Mouse (Mus musculus) liver, embryonic 11.5 days (tissue): ENCODE results near the gene Ube3b. TPM values are rescaled to one million over a fixed set of nuclear protein-coding genes. Genes with fewer than 3 reads are reported as not detected.

ENCODE experiments used
- ATAC-seq: fragments of 200-750 bp; cut with Nextera tagmentation; replicated peaks from 2 replicates; pipeline ENCODE4 v1.8.0; 2017; ENCODE audit warnings: moderate number of reproducible peaks, mild to moderate bottlenecking, moderate TSS enrichment, moderate library complexity; ENCODE audit not compliant: low FRiP score
- DNase-seq: peaks from one replicate; pipeline ENCODE4 v3.0.0-alpha.2; 2017; ENCODE audit warnings: low spot score
- H3K27ac ChIP-seq: fragments of 300-500 bp; sonication (generic); 2 replicates; pipeline ENCODE4 v1.5.1; 2014; ENCODE audit warnings: mild to moderate bottlenecking, low read depth, low read length, control low read depth
- H3K27me3 ChIP-seq: fragments of 300-500 bp; sonication (generic); replicated peaks from 2 replicates; pipeline ENCODE4 v1.6.1; 2014; ENCODE audit warnings: low read length, mixed read lengths; ENCODE audit not compliant: control insufficient read depth, insufficient read depth
- H3K36me3 ChIP-seq: fragments of 300-500 bp; sonication (generic); 2 replicates; pipeline ENCODE4 v1.6.1; 2014; ENCODE audit warnings: mild to moderate bottlenecking, low read length, moderate library complexity, mixed read lengths; ENCODE audit not compliant: control insufficient read depth, insufficient read depth
- H3K4me1 ChIP-seq: fragments of 300-500 bp; sonication (generic); replicated peaks from 2 replicates; pipeline ENCODE4 v1.6.1; 2014; ENCODE audit warnings: low read length, mixed read lengths; ENCODE audit not compliant: control insufficient read depth, insufficient read depth
- H3K4me2 ChIP-seq: fragments of 300-500 bp; sonication (generic); 2 replicates; pipeline ENCODE4 v1.6.1; 2014; ENCODE audit warnings: mild to moderate bottlenecking, control low read depth, moderate library complexity
- H3K4me3 ChIP-seq: fragments of 300-500 bp; sonication (generic); 2 replicates; pipeline ENCODE4 v1.5.1; 2014; ENCODE audit warnings: low read depth, low read length, control low read depth
- H3K9ac ChIP-seq: fragments of 300-500 bp; sonication (generic); 2 replicates; pipeline ENCODE4 v1.6.1; 2014; ENCODE audit warnings: low read depth, low read length, control low read depth
- H3K9me3 ChIP-seq: fragments of 300-500 bp; sonication (generic); 2 replicates; pipeline ENCODE4 v1.6.1; 2016; ENCODE audit warnings: low read length, inconsistent platforms, mixed read lengths; ENCODE audit not compliant: control insufficient read depth
- WGBS: fragments of 180-500 bp; shearing (Covaris S2); extraction: QIAGEN DNeasy Blood & Tissue Kit; methylation state at CpG from one replicate; pipeline ENCODE4 v1.1.7; 2014; 5-methylcytosine and 5-hydroxymethylcytosine counted together
- microRNA-seq: library from miRNA; unstranded; fragments of <30 nt; microRNA quantifications from one replicate; pipeline ENCODE4, GENCODE M21; 2017; ENCODE audit warnings: borderline number of aligned reads
- polyA plus RNA-seq: library from polyadenylated mRNA; unstranded; fragments of >200 nt; fragmentation: Nextera tagmentation; extraction: Ambion mirVana; gene quantifications from 2 replicates; pipeline ENCODE4 v1.2.1, GENCODE M21; 2014

The Ube3b gene
- polyA plus RNA-seq, 1 experiment from 2014 or later = 41.1 TPM

DNA sequence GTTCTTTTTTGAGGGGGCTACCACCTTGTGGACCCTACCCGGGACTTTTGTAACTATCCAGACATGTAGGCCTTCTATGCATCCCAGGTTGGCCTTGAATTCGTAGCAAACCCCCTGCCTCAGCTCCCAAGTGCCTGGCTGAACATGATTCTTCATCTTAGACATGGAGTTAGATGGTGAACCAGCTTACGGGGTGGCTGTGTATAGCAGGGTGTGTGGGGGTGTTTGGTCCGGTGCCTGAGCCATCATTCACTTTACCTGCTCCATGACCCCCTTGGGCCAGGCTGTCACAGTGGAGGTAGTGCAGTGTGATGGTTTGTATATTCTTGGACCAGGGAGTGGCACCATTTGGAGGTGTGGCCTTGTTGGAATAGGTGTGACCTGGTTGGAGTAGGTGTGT lies 87.6 kb downstream of the Ube3b start:
- Histone ChIP-seq H3K36me3 (no peaks in the 10 kb centered on the region), H3K4me2 (no peak overlapping the region), H3K9ac (no peak overlapping the region), H3K27me3 (no peaks in the 10 kb centered on the region; the same call in 1 of the 2 replicates), H3K27ac (peak overlapping the region; percentile 52; the same call in 1 of the 2 replicates), H3K4me1 (peaks cover 20% of the 10 kb centered on the region), H3K4me3 (no peak overlapping the region), H3K9me3 (no peaks in the 10 kb centered on the region)
- DNase-seq = no peak
- WGBS = 72% methylated on average over 4 of the region's 4 CpGs
- ATAC-seq = no peak

DNA sequence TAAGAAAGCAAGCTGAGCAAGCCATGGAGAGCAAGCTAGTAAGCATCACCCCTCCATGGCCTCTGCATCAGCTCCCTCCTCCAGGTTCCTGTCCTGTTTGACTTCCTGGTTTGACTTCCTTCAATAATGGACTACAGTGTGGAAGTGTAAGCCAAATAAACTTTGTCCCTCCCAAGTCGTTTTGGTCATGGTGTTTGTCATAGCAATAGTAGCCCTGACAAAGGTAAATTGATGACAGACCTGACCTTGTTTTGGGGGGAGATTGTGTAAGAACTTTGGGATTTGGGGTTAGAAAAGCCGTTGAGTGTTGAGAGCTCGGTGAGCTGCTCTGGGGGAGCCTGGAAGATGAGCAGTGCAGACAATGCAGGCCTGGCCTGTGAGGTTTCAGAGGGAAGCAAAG lies 90.0 kb downstream of the Ube3b start:
- no peak overlapping the region for H3K4me3 ChIP-seq
- H3K9ac ChIP-seq = no peak overlapping the region
- peaks cover 13% of the 10 kb centered on the region for H3K4me1 ChIP-seq
- DNase-seq (no peak), ATAC-seq (no peak)
- 57% methylated on average over 3 of the region's 3 CpGs for WGBS
- no peaks in the 10 kb centered on the region for H3K36me3 ChIP-seq
- H3K27ac ChIP-seq = no peak overlapping the region
- H3K9me3 ChIP-seq = no peaks in the 10 kb centered on the region
- no peak overlapping the region for H3K4me2 ChIP-seq
- H3K27me3 ChIP-seq = no peaks in the 10 kb centered on the region; the same call in 1 of the 2 replicates

Small RNA genes within 50 kb of the gene (microRNA-seq; reads per million reads assigned to microRNA genes)
- gene Mir7027 = not detected

Other genes starting within 250 kb of the Ube3b start
- gene Acacb, start 234.1 kb upstream of the Ube3b start, polyA plus RNA-seq = 0.86 and 1.2 TPM in 2 replicates
- gene Foxn4, start 106.8 kb upstream of the Ube3b start, polyA plus RNA-seq = not detected in 2 replicates
- 0.40 and 0.45 TPM in 2 replicates for gene Myo1h, start 91.4 kb upstream of the Ube3b start, polyA plus RNA-seq
- gene Kctd10, start 99 bp upstream of the Ube3b start, polyA plus RNA-seq = 59.1 and 64.1 TPM in 2 replicates
- gene Mmab, start 63.5 kb downstream of the Ube3b start, polyA plus RNA-seq = 27.9 and 29.5 TPM in 2 replicates
- gene Mvk, start 63.7 kb downstream of the Ube3b start, polyA plus RNA-seq = 46.5 and 48.5 TPM in 2 replicates
- 2.2 and 2.3 TPM in 2 replicates for gene Fam222a, start 187.4 kb downstream of the Ube3b start, polyA plus RNA-seq